Mouse (Mus musculus) cortical plate, adult 2 months (tissue): ENCODE results near the gene Tesc.

ENCODE experiments used
- CTCF ChIP-seq: fragments of 200-500 bp; IDR thresholded peaks from 2 replicates; pipeline ENCODE4 v1.5.1; 2011; ENCODE audit warnings: mild to moderate bottlenecking, control low read depth, low read length; ENCODE audit not compliant: insufficient read depth; ENCODE audit errors: extremely low read depth
- POLR2A ChIP-seq: fragments of 200-500 bp; IDR thresholded peaks from 2 replicates; pipeline ENCODE4 v1.6.1; 2011; ENCODE audit warnings: mild to moderate bottlenecking, low read length, control low read depth; ENCODE audit not compliant: insufficient read depth; ENCODE audit errors: extremely low read depth

GRCm38 (mm10) chr5:118063181-118063621, 35.7 kb downstream of the Tesc start:
- no peak for TF ChIP-seq CTCF
- no peak; the same call in 1 of the 2 replicates for TF ChIP-seq POLR2A
